Mouse (Mus musculus) CH12F3 (cell line): ENCODE measurements at regions not wholly inside any gene's neighbourhood (a gene's known extent, or its start where the extent isn't known, plus 50 kb on each side); places are given as distances from the start of the nearest gene placed in this dataset.

Source experiments
- in situ Hi-C: fragments of 300-500 bp; cut with MboI; formaldehyde crosslinking; loops from 2 replicates; pipeline ENCODE4 v1.14.3; 2020; ENCODE audit warnings: low sequenced_read_pairs

DNA sequence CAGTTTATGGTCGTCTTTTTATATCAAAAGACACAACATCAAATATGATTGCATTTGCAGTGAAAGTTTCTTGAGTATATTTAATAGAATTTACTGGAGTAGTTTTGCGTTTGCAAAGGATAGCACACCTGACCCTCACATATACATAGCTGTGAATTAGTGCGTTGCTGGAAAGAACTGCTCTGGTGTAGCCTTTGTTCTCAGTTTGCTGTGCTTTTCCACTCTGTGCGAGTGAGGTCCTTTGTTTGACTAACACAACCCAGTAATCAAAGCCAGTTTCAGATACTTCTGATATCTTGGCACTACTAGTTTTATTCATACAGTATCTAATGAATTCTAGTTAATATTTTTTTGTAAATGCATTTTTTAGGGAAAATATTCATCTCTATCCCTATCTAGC, 84.7 kb downstream of the Trim52 start:
- in situ Hi-C loops, result loop anchor here (25.0 kb wide), 1 partner anchor 97 kb away; no protein-coding TSS in a partner anchor

DNA sequence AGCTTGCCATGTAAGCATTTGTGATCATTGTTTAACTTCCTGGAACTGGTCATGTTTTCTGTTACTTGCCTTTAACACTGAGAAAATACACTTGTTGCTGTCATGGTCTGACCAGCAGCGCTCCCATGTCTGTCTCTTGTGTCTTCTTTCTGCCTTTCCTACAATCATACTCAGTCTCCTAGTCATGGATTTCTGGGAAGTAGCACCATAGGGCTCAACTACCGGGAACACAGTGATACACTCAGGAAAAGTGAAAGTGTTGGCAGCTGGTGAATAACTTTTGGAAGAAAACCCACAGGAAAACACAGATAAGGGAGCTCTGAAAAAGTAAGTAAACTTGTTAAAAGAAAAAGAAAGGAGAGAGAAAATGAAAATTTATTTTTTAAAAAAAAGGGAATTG, 87.6 kb downstream of the Trim52 start:
- in situ Hi-C loops, result loop anchor here (25.0 kb wide), 1 partner anchor 94 kb away; no protein-coding TSS in a partner anchor

DNA sequence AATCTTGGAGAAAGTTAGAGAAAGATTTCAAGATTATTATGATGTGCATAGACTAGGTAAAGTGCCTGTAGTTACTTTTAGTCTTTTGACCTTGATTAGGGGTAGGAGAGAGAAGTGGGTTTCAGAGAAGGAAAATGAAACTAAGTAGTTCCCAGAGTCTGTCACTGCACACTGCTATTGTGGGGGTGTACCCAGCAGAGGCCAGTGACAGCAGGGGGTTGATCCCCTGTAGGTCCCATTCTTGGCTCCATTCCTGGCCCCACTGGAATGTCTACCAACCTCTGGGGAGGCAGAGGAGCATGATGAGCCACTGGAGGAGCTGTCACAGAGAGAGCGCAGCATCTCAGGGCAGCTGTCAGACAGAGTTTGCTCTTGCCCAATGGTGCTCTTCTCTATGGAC, 88.1 kb downstream of the Trim52 start:
- in situ Hi-C loops, result loop anchor here (25.0 kb wide), 1 partner anchor 93 kb away; no protein-coding TSS in a partner anchor

GRCm38 (mm10) chr14:106197826-106198225, 91.8 kb downstream of the Trim52 start:
- in situ Hi-C loops, result loop anchor here (25.0 kb wide), 1 partner anchor 89 kb away; no protein-coding TSS in a partner anchor

GRCm38 (mm10) chr14:106199109-106199508, 93.1 kb downstream of the Trim52 start:
- in situ Hi-C loops, result loop anchor here (25.0 kb wide), 1 partner anchor 88 kb away; no protein-coding TSS in a partner anchor

GRCm38 (mm10) chr14:106199536-106200319, 93.7 kb downstream of the Trim52 start:
- in situ Hi-C loops, result loop anchor here (25.0 kb wide), 1 partner anchor 88 kb away; no protein-coding TSS in a partner anchor

- in situ Hi-C loops, result no loop called here
Observed at GRCm38 (mm10) chr14:106211062-106211461, 105.1 kb downstream of the Trim52 start.

DNA sequence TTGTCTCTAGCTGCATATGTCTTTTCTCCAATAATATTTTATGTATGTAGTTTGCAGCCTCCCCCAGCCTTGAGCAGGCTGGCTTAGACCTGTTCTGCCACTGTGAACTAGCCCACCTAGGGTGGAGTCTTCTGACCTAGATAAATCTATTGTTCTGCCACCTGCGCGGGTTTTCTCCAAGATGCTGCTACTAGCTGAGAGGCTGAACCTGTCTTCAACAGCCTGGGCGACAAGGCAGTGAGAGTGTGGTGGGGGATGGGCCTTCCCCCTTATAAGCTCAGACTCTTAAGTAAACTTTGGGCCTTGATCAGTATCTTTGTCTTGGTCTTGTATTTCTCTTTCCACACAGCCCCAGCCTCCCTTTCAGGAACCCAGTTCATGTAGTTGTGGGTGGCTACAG, 111.7 kb downstream of the Trim52 start:
- in situ Hi-C loops, result no loop called here

DNA sequence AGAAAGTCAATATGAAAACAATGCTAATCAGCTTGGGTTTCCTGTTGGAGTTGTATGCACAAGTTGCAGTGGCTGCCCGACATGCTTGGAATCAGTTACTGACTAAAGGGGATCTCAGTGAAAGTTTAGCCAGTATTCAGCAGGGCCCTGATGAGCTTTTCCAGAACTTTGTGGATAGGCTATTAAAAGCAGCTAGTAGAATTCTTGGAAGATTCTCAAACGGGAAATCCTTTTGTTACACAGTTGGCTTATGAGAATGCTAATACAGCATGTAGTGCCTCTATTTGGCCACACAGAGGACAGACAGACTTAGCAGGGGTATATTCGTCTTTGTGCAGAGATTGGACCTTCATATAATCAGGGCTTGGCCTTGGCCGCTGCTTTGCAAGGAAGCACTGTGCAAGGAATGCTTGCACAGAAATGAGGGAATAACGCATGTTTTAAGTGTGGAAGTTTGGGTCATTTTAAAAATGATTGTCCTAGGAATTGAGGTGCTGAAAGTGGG, 113.3 kb downstream of the Trim52 start:
- in situ Hi-C loops, result no loop called here

GRCm38 (mm10) chr14:106225401-106225800, 119.4 kb downstream of the Trim52 start:
- in situ Hi-C loops, result no loop called here

GRCm38 (mm10) chr14:106241721-106242405, 135.9 kb downstream of the Trim52 start:
- in situ Hi-C loops, result no loop called here

DNA sequence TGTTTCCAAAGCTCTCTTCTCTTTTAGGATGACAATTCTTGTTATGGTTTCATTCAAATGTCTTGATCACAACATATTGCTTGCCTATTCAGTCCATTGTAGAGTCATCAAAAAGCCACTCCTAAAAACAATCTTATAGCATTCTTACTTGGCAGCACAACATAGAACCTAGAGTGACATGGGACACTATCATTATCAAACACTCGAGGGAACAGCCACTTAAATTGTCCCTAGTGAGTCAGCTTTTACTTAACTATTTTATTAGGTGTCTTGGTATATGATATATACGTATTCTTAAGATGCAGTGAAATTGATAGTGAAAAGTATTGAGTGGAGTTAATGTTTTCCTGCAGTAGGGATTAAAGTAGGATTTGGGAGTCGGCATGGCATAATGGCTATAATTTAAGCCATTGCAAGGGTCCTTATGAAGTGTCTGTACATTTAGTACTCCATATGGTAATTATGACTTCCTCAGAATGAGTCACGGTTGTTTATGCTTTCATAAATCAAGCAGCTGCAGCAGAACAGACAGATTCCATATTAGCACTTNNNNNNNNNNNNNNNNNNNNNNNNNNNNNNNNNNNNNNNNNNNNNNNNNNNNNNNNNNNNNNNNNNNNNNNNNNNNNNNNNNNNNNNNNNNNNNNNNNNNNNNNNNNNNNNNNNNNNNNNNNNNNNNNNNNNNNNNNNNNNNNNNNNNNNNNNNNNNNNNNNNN, 153.6 kb downstream of the Trim52 start:
- in situ Hi-C loops, result no loop called here

- in situ Hi-C loops, result no loop called here
Observed at GRCm38 (mm10) chr14:106265290-106265689, 159.3 kb downstream of the Trim52 start.

DNA sequence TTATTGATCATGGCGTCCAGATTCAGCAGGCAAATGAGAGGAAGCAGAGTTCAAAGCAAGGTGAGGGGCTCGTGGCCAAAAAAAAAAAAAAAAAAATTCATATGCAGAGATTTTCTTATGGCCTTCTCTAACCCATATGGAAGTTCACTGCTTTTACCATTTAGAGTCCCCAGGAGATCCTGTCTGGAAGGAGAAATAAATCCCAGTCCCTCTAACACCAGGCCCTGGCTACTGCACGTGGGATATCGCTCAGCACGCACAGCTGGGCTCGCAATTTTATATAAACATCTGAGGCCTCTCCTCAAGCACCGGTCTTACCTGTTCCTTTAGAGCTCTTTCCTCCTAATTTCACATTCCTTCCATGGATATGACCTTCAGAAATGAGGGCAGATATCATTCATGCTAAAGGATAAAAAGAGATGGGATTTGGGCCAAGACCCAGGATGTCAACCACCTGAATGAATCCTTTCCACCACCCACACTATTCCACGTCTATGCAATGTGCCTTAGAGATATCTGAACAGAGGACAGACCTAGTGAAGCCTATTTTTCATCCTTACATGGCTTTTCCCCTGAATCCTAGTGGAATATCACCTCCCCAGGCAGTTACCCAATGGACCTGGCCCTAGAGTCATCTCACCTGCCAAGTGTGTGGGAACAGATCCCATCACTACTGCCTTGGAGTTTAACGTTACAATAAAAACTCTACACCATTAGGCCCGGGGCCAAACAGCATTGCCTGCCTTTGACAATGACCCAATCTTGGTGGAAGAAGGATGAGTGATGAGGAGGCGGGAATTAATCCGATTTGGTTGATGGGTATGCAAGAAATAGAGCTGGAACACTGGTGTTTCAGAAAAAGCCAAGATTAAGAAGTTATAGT, 161.9 kb downstream of the Trim52 start:
- in situ Hi-C loops, result no loop called here

DNA sequence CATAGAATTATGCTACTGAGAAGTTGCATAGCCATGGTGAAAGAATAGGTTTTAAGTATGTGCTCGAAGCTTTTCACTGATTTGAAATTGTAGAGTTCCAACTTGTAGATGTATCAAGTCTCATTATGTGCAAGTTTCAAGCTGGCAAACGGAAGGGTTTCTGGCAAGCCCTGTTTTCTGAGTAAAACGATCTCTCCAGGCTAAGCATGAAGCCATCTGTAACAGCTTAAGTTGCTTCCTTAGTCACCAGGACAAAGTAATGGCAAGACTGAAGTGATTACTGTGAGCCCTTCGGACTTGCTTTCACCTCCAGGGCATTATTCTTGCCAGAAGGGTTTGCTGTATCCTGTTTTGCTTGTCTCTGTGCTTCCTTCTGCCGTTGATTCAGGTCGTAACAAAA, 163.7 kb downstream of the Trim52 start:
- in situ Hi-C loops, result no loop called here

DNA sequence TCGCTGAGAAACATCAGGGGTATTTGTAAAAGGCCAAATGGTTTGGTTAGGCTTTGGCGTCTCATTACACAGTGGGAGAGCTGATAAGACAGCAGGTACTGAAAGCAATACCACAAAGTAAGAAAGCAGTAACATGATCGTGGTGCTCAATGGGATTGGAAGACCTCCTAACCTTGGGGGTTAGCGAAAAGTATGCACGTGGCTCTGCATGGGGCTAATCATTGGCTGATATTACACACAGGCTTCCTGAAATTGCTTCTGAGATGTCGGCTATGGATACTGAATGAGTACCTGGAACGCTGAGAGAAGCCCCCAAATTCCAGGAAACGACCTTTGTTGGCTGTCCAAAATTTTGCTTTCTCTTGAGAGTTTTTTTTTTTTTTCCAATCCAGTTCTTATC, 207.6 kb downstream of the Trim52 start:
- in situ Hi-C loops, result no loop called here

- in situ Hi-C loops, result no loop called here
Observed at GRCm38 (mm10) chr14:106314079-106314551, 208.1 kb downstream of the Trim52 start.

GRCm38 (mm10) chr14:106318767-106319166, 212.8 kb downstream of the Trim52 start:
- in situ Hi-C loops, result no loop called here

GRCm38 (mm10) chr14:106327653-106328283, 221.8 kb downstream of the Trim52 start:
- in situ Hi-C loops, result no loop called here
